ENCODE assay signal across 9 mouse cellular contexts in the genomic region with DNA sequence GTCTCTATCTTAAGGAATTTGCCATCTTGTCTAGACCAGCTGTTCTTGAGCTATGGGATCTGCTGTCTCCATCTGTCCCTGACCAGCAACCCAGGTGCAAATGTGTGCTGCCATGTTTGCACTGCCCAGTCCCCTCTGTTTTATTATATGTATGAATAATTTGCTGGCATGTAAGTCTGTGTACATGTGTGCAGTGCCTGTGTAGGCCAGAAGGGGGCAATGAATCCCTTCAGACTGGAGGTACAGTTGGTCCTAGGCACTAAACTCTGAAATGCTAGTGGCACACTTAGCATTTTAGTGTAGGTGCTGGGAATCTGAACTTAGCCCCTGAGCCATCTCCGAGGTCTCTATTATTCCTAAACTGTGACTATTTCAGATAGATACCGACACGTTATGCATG. TPM values are rescaled to one million over a fixed set of nuclear protein-coding genes. Genes with fewer than 3 reads are reported as not detected.
A peak's percentile ranks its signal among the peaks of the same experiment; 100 is the strongest.
DNase-seq lines count a peak whose midpoint lies in the region; ATAC-seq and TF ChIP-seq lines count a peak whose summit lies in the region.
"Had no signal": no experiment of that assay in that cellular context is flagged by ENCODE, and none has a peak within 500 bp of the region (broad histone marks: within the 10 kb centered on the region; RNA-seq: fewer than 3 reads in every experiment).

No protein-coding gene starts in this region.

- DNase-seq in forebrain, postnatal 0 days, result peak; percentile 59
- peak; percentile 69 for DNase-seq in 416B (ENCODE audit: low read depth)
- DNase-seq in adrenal gland, adult 18-20 months (ENCODE audit: low spot score in 2 of 2), result peak; percentile 15 to 31
- peak; percentile 75 for DNase-seq in kidney, postnatal 10 days
- peak; percentile 72 for DNase-seq in lung, embryonic 14.5 days
- DNase-seq in spleen, postnatal 10 days (ENCODE audit: low spot score in 2 of 2), result peak; percentile 22 to 71

- H3K9me3 ChIP-seq in forebrain, postnatal 0 days (ENCODE audit: low read length), result no peaks in the 10 kb centered on the region
- H3K9me3 ChIP-seq in forebrain, embryonic 13.5 days (replicated peaks), result no peaks in the 10 kb centered on the region
- no peaks in the 10 kb centered on the region for H3K9me3 ChIP-seq in embryonic facial prominence, embryonic 12.5 days
- H3K9me3 ChIP-seq in lung, embryonic 14.5 days (ENCODE audit: low read depth, low read length), result no peaks in the 10 kb centered on the region
- H3K9me3 ChIP-seq: liver, embryonic 15.5 days had no signal

- WGBS in forebrain, postnatal 0 days, result 90% methylated on average over 3 of the region's 3 CpGs
- WGBS in forebrain, embryonic 13.5 days, result 88% methylated on average over 3 of the region's 3 CpGs
- 97% methylated on average over 3 of the region's 3 CpGs for whole genome bisulfite sequencing in embryonic facial prominence, embryonic 12.5 days
- 90% methylated on average over 3 of the region's 3 CpGs for WGBS in lung, embryonic 14.5 days

- no peak overlapping the region for H3K4me3 ChIP-seq in forebrain, postnatal 0 days (ENCODE audit: low read depth, low read length)
- no peak overlapping the region for H3K4me3 ChIP-seq in forebrain, embryonic 13.5 days
- H3K4me3 ChIP-seq in embryonic facial prominence, embryonic 12.5 days, result no peak overlapping the region
- no peak overlapping the region for H3K4me3 ChIP-seq in lung, embryonic 14.5 days (ENCODE audit: low read depth, low read length)
- H3K4me3 ChIP-seq: liver, embryonic 15.5 days had no signal

- H3K4me2 ChIP-seq in forebrain, postnatal 0 days (ENCODE audit: low read depth), result no peak overlapping the region
- no peak overlapping the region for H3K4me2 ChIP-seq in forebrain, embryonic 13.5 days
- no peak overlapping the region for H3K4me2 ChIP-seq in embryonic facial prominence, embryonic 12.5 days (replicated peaks)
- no peak overlapping the region for H3K4me2 ChIP-seq in lung, embryonic 14.5 days
- H3K4me2 ChIP-seq: liver, embryonic 15.5 days had no signal

- H3K4me1 ChIP-seq in forebrain, postnatal 0 days (ENCODE audit: insufficient read depth), result no peaks in the 10 kb centered on the region
- no peaks in the 10 kb centered on the region for H3K4me1 ChIP-seq in forebrain, embryonic 13.5 days
- H3K4me1 ChIP-seq in embryonic facial prominence, embryonic 12.5 days, result no peaks in the 10 kb centered on the region
- no peaks in the 10 kb centered on the region for H3K4me1 ChIP-seq in lung, embryonic 14.5 days (ENCODE audit: insufficient read depth)
- H3K4me1 ChIP-seq: liver, embryonic 15.5 days had no signal

- peak; percentile 79 for TF ChIP-seq CTCF in forebrain, postnatal 0 days (IDR thresholded peaks at IDR 0.05; ENCODE audit: low read depth)
- TF ChIP-seq CTCF in lung, embryonic 14.5 days (IDR thresholded peaks at IDR 0.05; ENCODE audit: low read depth), result peak; percentile 74

- H3K27me3 ChIP-seq in forebrain, postnatal 0 days (ENCODE audit: insufficient read depth, low read length), result no peaks in the 10 kb centered on the region
- H3K27me3 ChIP-seq in forebrain, embryonic 13.5 days, result no peaks in the 10 kb centered on the region
- H3K27me3 ChIP-seq in embryonic facial prominence, embryonic 12.5 days, result no peaks in the 10 kb centered on the region
- H3K27me3 ChIP-seq in lung, embryonic 14.5 days (ENCODE audit: insufficient read depth, low read length), result no peaks in the 10 kb centered on the region
- H3K27me3 ChIP-seq: liver, embryonic 15.5 days had no signal

- H3K36me3 ChIP-seq in forebrain, postnatal 0 days (ENCODE audit: insufficient read depth), result peaks cover 64% of the 10 kb centered on the region
- H3K36me3 ChIP-seq in forebrain, embryonic 13.5 days (ENCODE audit: poor library complexity, severe bottlenecking), result peaks cover 80% of the 10 kb centered on the region
- H3K36me3 ChIP-seq in embryonic facial prominence, embryonic 12.5 days, result peaks cover 64% of the 10 kb centered on the region
- H3K36me3 ChIP-seq in lung, embryonic 14.5 days (ENCODE audit: insufficient read depth), result peaks cover 86% of the 10 kb centered on the region

- H3K9ac ChIP-seq in forebrain, postnatal 0 days, result no peak overlapping the region
- H3K9ac ChIP-seq in forebrain, embryonic 13.5 days, result no peak overlapping the region
- no peak overlapping the region for H3K9ac ChIP-seq in embryonic facial prominence, embryonic 12.5 days
- H3K9ac ChIP-seq in lung, embryonic 14.5 days, result no peak overlapping the region
- H3K9ac ChIP-seq: liver, embryonic 15.5 days had no signal

- ATAC-seq in forebrain, postnatal 0 days, result 0 out of 2 replicates have a peak, but pooled peaks have one; percentile 48
- no peak for ATAC-seq in forebrain, embryonic 13.5 days
- 0 out of 2 replicates have a peak, but pooled peaks have one; percentile 22 for ATAC-seq in embryonic facial prominence, embryonic 12.5 days (ENCODE audit: insufficient number of reproducible peaks, insufficient read depth, low FRiP score, low TSS enrichment)
- no peak; the same call in 1 of the 2 replicates for ATAC-seq in lung, embryonic 14.5 days (ENCODE audit: insufficient read depth)

- no peak overlapping the region for H3K27ac ChIP-seq in forebrain, postnatal 0 days (ENCODE audit: low read depth, low read length)
- no peak overlapping the region for H3K27ac ChIP-seq in forebrain, embryonic 13.5 days
- no peak overlapping the region for H3K27ac ChIP-seq in embryonic facial prominence, embryonic 12.5 days
- H3K27ac ChIP-seq in lung, embryonic 14.5 days (ENCODE audit: low read depth), result no peak overlapping the region
- H3K27ac ChIP-seq: liver, embryonic 15.5 days had no signal

RNA-seq across cellular contexts. Expression of a gene that starts 58.9 kb away (rescaled TPM):
- total RNA-seq in forebrain, postnatal 0 days (2014; rRNA removed), result 48.6 and 52.2 TPM in 2 replicates
- polyA plus RNA-seq in forebrain, postnatal 0 days (2015; fragmentation: Nextera tagmentation; extraction: Ambion mirVana), result 6.9 and 11.6 TPM in 2 replicates
- 16.7 and 18.6 TPM in 2 replicates for polyA plus RNA-seq in forebrain, embryonic 13.5 days (2015; fragmentation: Nextera tagmentation; extraction: Ambion mirVana)
- total RNA-seq in adrenal gland, adult 18-20 months (2021), result 10 to 100 TPM; 38.3 to 43.2 TPM
- 23.4 and 26.1 TPM in 2 replicates for polyA plus RNA-seq in embryonic facial prominence, embryonic 12.5 days (2016; fragmentation: Nextera tagmentation; extraction: Ambion mirVana)
- polyA plus RNA-seq in lung, embryonic 14.5 days (2014; fragmentation: Nextera tagmentation; extraction: Ambion mirVana), result 25.0 and 26.6 TPM in 2 replicates

Comparison
In these comparisons a context has a peak if more than half of its experiments do, and no peak if none do; other contexts are left out.
1. ATAC-seq: peak in forebrain, postnatal 0 days (single experiment) and embryonic facial prominence, embryonic 12.5 days (single experiment); none in forebrain, embryonic 13.5 days (single experiment) and lung, embryonic 14.5 days (single experiment).
2. DNase-seq: peak in every context shown above with its lines; median percentile 75 in kidney, postnatal 10 days; 72 in lung, embryonic 14.5 days; 69 in 416B; 59 in forebrain, postnatal 0 days; 46 in spleen, postnatal 10 days; 23 in adrenal gland, adult 18-20 months.